Mouse (Mus musculus) WW6 (cell line): ENCODE results near the gene Tet1.
"Not testable (repeated sequence)": the region's sequence is repeated elsewhere in the genome, so short reads cannot be mapped to it uniquely, and the experiment has no call there.

ENCODE experiments used
- DNase-seq: peaks from one replicate; pipeline ENCODE4 v3.0.0-alpha.2; 2013; ENCODE audit warnings: low read depth, low spot score

Tet1 gene

DNA sequence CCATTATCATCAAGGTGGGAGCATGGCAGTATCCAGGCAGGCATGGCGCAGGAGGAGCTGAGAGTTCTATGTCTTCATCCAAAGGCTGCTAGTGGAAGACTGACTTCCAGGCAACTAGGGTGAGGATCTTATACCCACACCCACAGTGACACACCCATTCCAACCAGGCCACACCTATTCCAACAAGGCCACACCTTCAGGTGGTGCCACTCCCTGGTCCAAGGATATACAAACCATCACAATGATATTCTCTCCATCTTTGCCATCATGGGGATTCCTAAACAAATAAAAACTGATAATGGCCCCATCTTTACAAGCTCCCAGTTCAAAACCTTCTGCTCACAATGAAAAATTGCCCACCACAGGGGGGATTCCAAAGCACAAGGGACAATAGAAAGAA lies at the start of gene Tet1:
TSS of gene Tet1 (minus strand) at position 101 of the 400 bp plus-strand sequence.
- not testable (repeated sequence) for DNase-seq

DNA sequence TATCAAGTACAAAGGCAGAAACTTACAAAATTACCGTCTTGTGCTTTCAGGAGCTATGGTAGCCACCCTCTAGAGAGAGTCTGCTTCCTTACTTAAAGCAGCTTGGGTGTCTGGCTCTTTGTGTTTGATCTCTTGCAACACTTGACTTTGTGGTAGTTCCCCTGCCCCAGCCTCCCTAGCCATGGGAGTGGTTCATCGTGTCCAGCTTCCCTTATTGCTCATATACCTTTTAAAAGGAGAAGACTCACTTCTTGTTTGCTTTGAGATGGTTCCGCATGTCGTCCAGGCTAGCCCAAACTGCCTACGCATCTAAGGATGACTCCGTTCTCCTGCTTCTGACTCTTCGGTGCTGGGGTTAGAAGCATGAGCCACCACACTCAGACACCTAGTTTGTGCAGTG lies 39.8 kb upstream of the Tet1 start:
- DNase-seq = no peak

DNA sequence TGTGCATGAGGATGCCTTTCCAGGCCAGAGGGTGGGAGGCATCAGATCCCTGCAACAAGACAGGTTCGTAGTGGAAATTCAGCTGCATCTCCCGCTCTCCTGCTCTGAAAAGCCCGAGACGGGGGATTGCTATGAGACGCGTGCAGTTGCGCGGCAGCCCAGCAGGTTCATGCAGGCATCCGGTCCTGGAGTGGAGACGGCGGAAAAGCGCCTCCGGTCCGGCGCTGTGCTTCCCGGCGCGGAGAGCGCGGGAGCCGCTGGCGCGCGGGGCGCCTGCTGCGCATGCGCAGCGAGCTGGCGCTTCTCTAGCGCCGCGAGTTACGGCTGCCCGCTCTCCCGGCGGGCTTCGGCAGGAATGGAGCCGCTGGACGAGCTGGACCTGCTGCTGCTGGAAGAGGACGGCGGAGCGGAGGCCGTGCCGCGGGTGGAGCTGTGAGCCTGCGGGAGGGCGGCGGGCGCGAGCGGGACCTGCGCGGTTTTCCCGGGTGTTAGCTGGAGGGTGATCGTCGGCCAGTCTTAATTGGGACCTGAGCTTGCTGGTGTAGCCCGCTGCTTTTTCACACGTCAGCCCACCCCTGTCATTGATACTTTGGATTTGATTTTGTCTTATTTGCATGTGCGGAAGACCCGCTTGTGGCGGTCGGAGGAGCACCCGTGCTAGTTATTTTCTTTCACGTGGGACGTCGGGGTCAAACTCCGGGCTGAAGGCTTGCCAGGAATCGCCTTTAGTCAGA lies 38.1 kb upstream of the Tet1 start, which contains the start of gene Dna2:
TSS of gene Dna2 (plus strand) at position 289 of the 734 bp plus-strand sequence.
- peak; percentile 75 for DNase-seq

DNA sequence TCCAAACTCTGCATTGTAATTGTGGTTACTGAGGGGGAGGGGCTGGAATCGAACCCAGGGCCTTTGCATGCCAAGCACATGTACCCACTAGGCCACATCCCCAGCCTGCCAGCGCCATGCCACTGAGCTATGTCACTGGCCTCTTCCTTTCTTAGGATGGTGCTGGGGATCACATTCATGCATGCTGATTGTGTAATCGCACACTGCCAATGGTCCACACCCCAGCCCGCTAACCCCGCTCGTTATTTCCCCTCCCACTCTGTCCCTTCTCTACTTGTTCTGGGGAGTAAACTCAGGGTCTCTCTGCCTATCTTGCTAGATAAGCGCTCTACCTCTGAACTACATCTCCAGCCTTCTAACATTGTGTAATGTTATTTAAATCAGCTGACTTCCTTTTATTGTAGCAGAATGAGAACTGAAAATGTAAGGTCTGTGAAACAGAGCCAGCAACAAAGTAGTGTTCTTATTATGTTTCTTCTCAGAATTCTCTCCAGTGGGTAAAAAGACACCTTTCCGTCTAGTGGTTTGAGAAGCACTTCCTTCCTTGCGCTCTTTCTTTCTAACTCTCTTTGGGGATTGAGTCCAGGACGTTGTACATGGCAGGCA lies 36.3 kb upstream of the Tet1 start:
- no peak for DNase-seq

DNA sequence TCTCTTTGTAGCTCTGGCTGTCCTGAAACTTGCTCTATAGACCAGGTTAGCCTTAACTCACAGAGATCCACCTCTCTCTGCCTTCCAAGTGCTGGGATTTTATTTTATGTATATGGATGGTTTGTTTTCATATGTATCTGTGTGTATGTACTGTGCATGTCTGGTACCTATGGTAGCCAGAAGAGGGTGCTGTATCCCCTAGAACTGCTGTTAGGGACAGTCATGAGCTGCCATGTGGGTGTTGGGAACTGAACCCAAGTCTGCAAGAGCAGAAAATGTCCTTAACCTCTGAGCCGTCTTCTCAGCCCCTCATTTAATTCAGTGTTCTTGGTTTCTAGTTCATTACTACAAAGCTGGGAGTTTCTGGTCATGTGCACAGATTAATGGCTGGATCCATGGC lies 23.6 kb upstream of the Tet1 start:
- no peak for DNase-seq

DNA sequence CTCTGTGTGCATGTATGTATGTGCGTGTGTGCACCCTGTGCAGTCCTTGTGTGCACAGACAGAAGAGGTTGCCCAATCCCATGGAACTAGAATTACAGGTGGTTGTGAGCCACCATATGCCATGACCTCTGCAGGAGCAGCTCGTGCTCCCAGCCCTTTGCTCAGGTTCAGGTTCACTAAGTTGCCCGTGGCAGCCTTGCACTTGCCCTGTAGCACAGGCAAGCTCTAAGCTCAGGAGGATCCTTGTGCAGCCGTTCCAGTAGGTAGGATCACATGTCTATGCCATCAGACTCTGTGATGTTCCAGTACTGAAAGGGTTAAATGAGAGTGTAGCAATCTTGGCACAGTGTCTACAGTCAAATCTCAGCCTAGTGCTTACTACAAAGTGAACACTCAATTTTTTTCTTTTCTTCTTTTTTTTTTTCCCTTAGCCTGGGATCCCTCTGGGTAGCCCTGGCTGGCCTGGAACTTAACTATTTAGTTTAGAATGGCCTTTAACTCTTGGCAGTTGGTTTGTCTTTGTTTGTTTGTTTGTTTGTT lies 15.4 kb upstream of the Tet1 start:
- DNase-seq = no peak

DNA sequence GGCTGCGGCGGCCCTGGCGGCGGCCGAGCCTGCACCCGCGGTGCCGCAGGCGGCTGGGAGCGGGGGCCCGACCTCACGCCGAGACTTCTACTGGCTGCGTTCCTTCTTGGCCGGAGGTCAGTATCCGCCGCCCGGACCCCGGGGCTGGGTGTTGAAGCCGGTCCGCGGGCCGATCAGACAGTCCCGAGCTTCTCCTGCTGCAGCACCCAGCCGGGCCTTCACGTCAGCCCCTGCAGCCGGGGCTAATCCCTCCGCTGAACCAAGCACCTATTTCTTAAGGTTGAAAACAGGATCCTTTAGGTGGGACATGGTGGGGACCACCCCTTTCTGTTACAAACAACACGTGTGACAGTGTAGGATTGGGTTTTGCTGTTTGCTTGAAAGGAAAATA lies 12.0 kb upstream of the Tet1 start:
- no peak for DNase-seq

DNA sequence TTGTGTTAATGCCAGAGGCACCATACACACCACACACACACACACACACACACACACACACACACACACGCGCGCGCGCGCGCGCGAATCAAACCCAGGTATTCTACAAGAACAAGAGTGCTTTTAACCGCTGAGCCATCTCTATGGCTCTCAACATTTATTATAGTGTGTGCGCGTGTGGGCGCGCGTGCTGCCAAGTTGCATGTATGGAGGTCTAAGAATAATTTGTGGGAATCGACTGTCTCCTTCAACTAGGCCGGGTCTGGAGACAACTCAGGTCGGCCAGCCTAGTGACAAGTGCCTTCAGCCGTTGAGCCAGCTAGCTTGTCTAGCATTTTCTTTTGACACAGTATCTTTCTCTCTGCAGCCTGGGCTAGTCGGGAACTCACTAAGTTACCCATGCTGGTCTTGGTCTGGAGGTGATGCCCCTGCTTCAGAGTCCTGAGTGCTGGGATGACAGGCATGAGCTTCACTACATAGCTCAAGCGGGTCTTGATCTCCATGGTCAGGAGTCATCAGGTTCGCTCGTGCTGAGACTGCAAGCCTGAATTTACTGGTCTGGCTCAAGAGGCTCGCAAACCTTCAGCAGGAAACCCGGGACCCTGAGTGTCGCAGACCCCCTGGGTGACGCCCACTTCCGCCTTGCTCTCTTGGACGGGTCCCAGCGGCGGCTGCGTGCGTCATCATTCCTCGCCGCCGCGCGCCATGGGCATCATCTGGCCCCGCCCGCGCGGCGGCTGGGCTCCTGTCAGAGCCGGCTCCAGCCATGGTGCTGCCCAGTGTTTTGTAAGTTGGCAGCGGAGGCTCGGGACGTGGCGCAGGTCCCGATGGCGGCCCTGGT lies 11.3 kb upstream of the Tet1 start, which contains the start of gene Slc25a16:
TSS of gene Slc25a16 (plus strand) at position 709 of the 841 bp plus-strand sequence.
- DNase-seq = peak; percentile 75

DNA sequence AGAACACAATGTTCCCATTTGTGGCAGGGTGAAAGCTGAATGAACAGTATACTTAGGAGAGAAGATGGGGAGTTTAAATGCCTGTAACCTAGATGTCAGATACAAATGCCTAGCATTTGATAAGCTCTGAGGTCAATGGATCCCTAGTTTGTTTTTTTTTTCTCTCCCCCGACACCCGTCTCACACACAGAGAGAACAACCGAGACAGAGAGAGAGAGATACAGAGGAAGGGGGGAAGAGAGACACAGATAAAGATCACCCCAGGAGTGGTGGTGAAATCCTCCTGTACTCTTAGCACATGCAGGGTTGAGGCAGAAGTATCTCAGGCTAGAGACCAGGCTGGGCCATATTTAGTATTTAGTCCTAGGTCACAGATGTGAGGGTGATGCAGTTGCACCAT lies 10.2 kb upstream of the Tet1 start:
- no peak for DNase-seq

DNA sequence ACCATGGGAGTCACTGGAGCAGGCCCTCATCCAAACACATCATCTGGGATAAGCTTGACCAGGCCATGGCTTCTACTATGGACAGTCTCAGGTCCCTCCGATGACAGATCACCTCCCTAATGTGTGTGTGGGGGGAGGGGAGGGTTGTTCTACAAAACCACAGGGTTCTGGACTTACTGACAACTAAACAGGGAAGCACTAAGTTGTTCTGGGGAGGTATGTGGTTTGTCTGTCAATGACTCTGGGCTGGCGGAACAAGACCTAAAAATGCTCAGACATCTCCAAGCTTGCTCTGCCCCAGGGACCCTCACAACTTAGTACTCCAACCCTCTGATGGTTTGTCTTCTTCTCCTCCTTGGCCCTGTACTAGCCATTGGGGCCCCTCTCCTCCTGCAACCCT lies 2.3 kb upstream of the Tet1 start:
- no peak for DNase-seq

DNA sequence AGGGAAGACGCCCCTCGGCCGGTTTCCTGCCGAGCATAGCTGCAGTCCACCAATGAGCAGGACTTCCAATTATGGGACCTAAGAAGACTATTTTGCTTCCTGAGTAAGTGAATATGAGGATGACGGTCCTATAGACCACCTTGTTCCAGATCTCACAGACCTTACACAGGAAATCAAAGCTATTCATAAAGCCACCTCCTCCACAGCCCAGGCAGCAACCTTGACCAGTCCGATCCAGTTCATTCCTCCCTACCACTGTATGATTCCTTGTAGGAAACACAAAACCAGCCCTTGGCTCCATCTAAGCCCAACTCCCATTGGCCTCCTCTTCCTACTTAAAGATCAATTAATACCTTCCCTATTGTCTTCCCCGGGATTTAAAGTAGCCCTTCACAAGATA lies 2.5 kb downstream of the Tet1 start:
- no peak for DNase-seq

DNA sequence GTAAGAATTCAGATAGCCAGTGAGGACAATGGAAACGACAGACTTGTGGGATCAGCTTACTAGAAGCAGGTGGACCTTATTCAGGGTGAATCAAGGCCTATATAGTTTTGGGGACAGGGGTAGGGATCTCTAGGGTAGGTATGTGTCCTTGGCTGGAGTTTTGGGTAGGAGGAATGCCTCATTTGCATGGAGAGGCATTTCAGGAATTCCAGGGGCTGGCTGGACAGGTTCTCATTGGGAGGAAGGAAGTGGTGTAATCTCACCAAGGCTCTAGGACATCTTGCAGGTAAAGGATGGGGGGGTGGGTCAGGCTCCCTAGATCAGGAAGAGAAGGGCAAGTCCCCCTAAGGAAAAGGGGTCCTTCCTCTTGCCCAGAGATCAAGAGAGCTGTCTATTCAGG lies 6.0 kb downstream of the Tet1 start:
- DNase-seq = no peak

DNA sequence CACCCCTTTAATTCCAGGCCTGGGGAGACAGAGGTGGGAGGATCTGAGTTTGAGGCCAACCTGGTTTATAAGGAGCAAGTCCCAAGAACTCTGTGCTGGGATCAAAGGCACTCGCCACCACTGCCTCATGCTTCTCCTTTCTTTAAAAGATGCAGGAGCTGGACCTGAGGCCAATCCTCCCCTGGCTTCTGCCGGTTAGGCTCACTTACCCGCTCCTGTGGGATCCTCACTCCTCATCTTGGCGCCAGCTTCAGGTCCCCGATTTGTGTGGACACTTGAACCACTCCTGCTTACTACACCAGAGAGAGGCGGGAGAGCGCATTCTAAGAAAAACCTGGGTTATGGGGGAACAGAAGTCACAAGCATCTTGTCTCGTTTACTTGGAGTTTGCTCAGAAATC lies 7.0 kb downstream of the Tet1 start:
- DNase-seq = no peak

DNA sequence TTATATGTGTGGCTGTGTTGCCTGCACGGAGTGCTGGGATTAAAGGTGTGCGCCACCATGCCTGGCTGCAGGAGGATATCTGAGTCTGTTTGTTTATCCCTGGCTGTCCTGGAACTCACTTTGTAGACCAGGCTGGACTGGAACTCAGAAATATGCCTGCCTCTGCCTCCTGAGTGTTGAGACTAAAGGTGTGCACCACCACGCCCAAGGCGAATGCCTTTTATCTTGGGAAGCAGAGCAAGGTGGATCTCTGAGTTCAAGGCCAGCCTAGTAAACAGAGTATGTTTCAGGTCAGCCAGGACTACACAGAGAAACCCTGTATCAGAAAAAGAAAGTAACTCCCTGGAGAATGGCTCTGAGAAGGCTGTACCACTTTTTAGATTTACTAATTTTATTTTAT lies 8.7 kb downstream of the Tet1 start:
- DNase-seq = no peak

DNA sequence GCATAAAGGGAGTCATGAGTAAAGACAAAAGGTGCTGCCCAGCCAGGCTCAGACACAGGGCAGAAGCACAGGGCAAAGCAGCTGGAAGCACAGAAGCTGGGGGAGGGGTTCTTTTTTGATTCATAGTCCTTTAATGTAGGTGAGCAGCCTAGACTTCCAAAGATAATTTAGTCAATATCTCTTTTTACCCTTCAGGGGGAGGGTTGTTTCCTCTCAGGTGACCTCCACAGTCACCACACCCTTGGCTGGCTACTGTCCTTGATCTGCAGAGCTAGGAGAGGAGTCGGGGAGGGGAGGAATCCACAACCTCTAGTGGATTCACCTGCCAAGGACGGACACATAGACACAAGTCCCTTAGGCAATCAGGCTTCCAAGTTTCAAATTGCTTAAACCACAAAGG lies 10.7 kb downstream of the Tet1 start:
- no peak for DNase-seq

DNA sequence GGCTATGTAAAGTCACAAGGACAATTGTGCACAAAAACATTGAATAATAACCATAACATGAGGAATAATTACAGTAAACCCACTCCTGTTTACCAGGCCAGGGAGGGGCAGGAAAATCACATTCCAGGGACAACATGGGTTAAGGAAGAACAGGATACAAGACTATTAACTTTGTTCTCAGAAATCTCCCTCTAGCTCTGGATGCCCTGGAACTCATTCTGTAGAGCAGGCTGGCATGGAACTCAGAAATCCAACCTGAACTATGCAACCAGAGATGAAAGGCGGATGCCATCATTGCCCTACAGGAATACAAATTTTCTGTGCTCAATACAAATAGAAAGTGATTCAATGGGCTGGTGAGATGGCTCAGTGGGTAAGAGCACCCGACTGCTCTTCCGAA lies 11.4 kb downstream of the Tet1 start:
- DNase-seq = no peak

DNA sequence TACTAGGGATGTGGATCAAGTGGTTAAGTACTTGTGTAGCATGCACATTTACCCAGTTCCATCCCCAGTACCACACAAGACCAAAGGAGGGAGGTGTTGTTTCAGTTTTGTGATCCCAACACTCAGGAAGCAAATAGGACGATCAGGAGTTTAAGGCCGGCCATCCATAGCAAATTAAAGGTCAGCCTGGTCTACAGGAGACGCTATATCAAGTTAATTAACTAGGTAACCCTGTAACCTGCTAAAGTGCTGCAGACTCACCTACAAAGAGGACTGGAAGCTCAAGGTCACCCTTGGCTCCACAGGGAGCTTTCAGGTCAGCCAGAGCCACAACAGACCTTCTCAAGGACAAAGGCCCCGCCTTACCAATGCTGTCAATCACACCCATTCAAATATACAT lies 12.0 kb downstream of the Tet1 start:
- DNase-seq = no peak

DNA sequence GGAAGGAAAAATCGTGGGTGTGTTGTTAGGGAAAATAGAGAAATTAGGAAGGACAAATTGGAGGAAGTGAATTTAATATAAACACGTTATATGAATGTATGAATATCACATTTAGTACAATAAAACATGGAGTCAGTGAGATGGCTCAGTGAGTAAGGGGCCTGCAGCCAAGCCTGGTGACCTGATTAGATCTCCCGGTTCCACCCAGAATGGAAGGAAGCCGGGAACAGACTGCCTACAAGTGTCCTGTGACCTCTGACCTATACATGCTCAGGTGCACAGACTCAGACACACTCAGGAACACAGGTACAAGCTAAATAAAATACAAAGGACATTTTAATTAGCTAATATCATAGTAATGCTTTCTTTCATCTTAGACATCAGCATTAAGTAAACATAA lies 12.8 kb downstream of the Tet1 start:
- no peak for DNase-seq

DNA sequence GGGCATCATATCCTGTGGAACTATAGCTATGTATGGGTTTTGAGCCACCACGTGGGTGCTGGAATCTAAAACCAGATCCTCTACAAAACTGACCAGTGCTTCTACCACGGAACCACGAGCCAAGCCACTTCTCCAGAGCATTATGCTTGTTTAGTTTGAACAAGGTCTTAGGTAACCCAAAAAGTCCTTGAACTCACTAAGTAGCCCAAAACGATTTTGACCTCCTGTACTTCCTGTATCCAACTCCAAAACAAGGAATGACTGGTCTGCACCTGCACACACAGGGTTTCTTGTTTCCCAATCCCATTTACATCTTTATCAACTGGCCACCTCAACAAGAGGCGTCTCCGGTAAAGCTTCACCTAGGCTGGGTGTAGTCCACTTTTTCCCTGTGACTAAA lies 13.4 kb downstream of the Tet1 start:
- no peak for DNase-seq

DNA sequence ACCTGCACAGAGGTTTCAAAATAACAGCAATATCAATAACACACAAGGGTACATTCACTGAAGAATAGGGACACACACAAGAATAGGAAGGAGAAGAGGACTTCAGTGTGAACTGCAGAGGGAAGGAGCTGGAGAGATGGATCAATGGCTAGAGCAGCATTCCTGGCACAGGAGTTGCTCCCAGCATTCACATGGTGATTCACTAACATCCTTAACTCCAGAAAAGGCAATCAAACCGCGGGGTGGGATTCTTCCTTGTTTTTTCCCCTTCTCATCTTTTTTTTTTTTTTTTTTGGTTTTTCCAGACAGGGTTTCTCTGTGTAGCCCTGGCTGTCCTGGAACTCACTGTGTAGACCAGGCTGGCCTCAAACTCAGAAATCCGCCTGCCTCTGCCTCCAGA lies 14.3 kb downstream of the Tet1 start:
- DNase-seq = no peak

DNA sequence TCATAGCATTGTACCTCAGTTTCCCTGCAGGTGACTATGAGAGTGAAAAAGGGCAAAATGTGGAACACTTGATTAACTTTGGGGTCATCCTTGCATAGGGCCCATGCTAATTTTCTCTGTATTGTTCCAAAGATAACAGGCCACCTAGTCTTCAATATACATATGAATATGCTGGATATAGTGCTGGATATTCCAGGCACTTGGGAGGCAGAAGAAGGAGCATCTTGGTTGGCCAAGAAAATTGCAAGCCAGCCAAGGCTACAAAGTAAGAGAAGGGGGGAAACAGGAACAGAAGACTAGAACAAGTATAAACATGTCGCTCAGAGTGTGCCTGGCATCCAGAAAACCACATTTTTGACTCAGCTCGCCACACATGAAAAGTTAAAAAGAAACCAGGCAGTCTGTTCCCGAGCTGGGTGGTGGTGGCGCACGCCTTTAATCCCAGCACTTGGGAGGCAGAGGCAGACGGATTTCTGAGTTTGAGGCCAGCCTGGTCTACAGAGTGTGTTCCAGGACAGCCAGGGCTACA lies 15.4 kb downstream of the Tet1 start:
- no peak for DNase-seq
